Comparison of ENCODE assay signal across 8 mouse cellular contexts in genomic region chr1:134493956-134494355, GRCm38 (mm10). TPM values are rescaled to one million over a fixed set of nuclear protein-coding genes. Genes with fewer than 3 reads are reported as not detected.
DNase-seq lines count a peak whose midpoint lies in the region; ATAC-seq and TF ChIP-seq lines count a peak whose summit lies in the region.

No protein-coding gene starts in this region.

- H3K4me3 ChIP-seq in kidney, embryonic 14.5 days (ENCODE audit: low read length), result peak overlapping the region; percentile 73
- H3K4me3 ChIP-seq in embryonic facial prominence, embryonic 10.5 days, result peak overlapping the region; percentile 82
- peak overlapping the region; percentile 89 for H3K4me3 ChIP-seq in intestine, embryonic 14.5 days (ENCODE audit: low read depth, low read length)
- H3K4me3 ChIP-seq in midbrain, postnatal 0 days (ENCODE audit: low read depth, low read length), result peak overlapping the region; percentile 83

- DNase-seq in kidney, postnatal 10 days, result no peak
- no peak for DNase-seq in embryonic facial prominence, embryonic 10.5 days (ENCODE audit: low spot score)
- no peak for DNase-seq in intestine, embryonic 14.5 days (ENCODE audit: low spot score)
- DNase-seq in midbrain, postnatal 0 days (ENCODE audit: low spot score), result peak; percentile 14
- no peak for DNase-seq in T-cell, adult 2 months (ENCODE audit: low spot score)
- DNase-seq in spleen, postnatal 10 days (ENCODE audit: low spot score in 2 of 2), result no peak
- DNase-seq in embryo, embryonic 9.5 days (ENCODE audit: extremely low spot score), result no peak

- H3K27me3 ChIP-seq in kidney, embryonic 14.5 days (ENCODE audit: control insufficient read depth, insufficient read depth, low read length), result no peaks in the 10 kb centered on the region
- H3K27me3 ChIP-seq in embryonic facial prominence, embryonic 10.5 days (replicated peaks; ENCODE audit: low read depth, poor library complexity, severe bottlenecking), result no peaks in the 10 kb centered on the region
- H3K27me3 ChIP-seq in intestine, embryonic 14.5 days (replicated peaks; ENCODE audit: control insufficient read depth, insufficient read depth, low read length), result no peaks in the 10 kb centered on the region
- H3K27me3 ChIP-seq in midbrain, postnatal 0 days (ENCODE audit: insufficient read depth, low read length), result no peaks in the 10 kb centered on the region

- peak overlapping the region; percentile 73 for H3K9ac ChIP-seq in kidney, embryonic 14.5 days (ENCODE audit: low read depth, low read length)
- peak overlapping the region; percentile 67 for H3K9ac ChIP-seq in intestine, embryonic 14.5 days (ENCODE audit: low read length)
- H3K9ac ChIP-seq in midbrain, postnatal 0 days (replicated peaks; ENCODE audit: low read length, poor library complexity, severe bottlenecking), result peak overlapping the region; percentile 73

- no peaks in the 10 kb centered on the region for H3K9me3 ChIP-seq in kidney, embryonic 14.5 days (ENCODE audit: control insufficient read depth, low read length)
- H3K9me3 ChIP-seq in embryonic facial prominence, embryonic 10.5 days, result no peaks in the 10 kb centered on the region
- no peaks in the 10 kb centered on the region for H3K9me3 ChIP-seq in intestine, embryonic 14.5 days (ENCODE audit: control insufficient read depth, low read length)
- no peaks in the 10 kb centered on the region for H3K9me3 ChIP-seq in midbrain, postnatal 0 days (ENCODE audit: low read length)

- H3K36me3 ChIP-seq in kidney, embryonic 14.5 days (ENCODE audit: control insufficient read depth, insufficient read depth, low read length), result peaks cover 18% of the 10 kb centered on the region
- peaks cover 30% of the 10 kb centered on the region for H3K36me3 ChIP-seq in embryonic facial prominence, embryonic 10.5 days (replicated peaks)
- peaks cover 16% of the 10 kb centered on the region for H3K36me3 ChIP-seq in intestine, embryonic 14.5 days (ENCODE audit: control insufficient read depth, insufficient read depth, low read length)
- H3K36me3 ChIP-seq in midbrain, postnatal 0 days (ENCODE audit: insufficient read depth, low read length), result peaks cover 19% of the 10 kb centered on the region

- 0 out of 2 replicates have a peak, but pooled peaks have one; percentile 0 for ATAC-seq in kidney, embryonic 14.5 days (ENCODE audit: low FRiP score, low TSS enrichment)
- ATAC-seq in intestine, embryonic 14.5 days (replicated peaks; ENCODE audit: low FRiP score, low TSS enrichment, low read depth), result peak; percentile 6; the same call in 1 of the 2 replicates
- ATAC-seq in midbrain, postnatal 0 days (ENCODE audit: low FRiP score), result 0 out of 2 replicates have a peak, but pooled peaks have one; percentile 4

- TF ChIP-seq CTCF in midbrain, postnatal 0 days (IDR thresholded peaks at IDR 0.05), result no peak

- H3K27ac ChIP-seq in kidney, embryonic 14.5 days (ENCODE audit: low read depth, low read length), result peak overlapping the region; percentile 92; the same call in 1 of the 2 replicates
- H3K27ac ChIP-seq in embryonic facial prominence, embryonic 10.5 days (replicated peaks), result peak overlapping the region; percentile 88
- H3K27ac ChIP-seq in intestine, embryonic 14.5 days (ENCODE audit: low read depth), result peak overlapping the region; percentile 90
- peak overlapping the region; percentile 90 for H3K27ac ChIP-seq in midbrain, postnatal 0 days (ENCODE audit: low read depth, low read length)

- WGBS in kidney, embryonic 14.5 days, result 23% methylated on average over 5 of the region's 5 CpGs
- 27% methylated on average over 5 of the region's 5 CpGs for WGBS in embryonic facial prominence, embryonic 10.5 days
- WGBS in intestine, embryonic 14.5 days, result 28% methylated on average over 5 of the region's 5 CpGs
- 23% methylated on average over 5 of the region's 5 CpGs for WGBS in midbrain, postnatal 0 days

- peak overlapping the region; percentile 51 for H3K4me2 ChIP-seq in kidney, embryonic 14.5 days (replicated peaks; ENCODE audit: low read depth, low read length)
- H3K4me2 ChIP-seq in intestine, embryonic 14.5 days (ENCODE audit: low read length), result peak overlapping the region; percentile 81
- peak overlapping the region; percentile 69 for H3K4me2 ChIP-seq in midbrain, postnatal 0 days (ENCODE audit: low read depth, low read length, poor library complexity, severe bottlenecking)

- peaks cover 4% of the 10 kb centered on the region for H3K4me1 ChIP-seq in kidney, embryonic 14.5 days (ENCODE audit: control insufficient read depth, insufficient read depth, low read length)
- peaks cover 17% of the 10 kb centered on the region for H3K4me1 ChIP-seq in embryonic facial prominence, embryonic 10.5 days
- H3K4me1 ChIP-seq in intestine, embryonic 14.5 days (replicated peaks; ENCODE audit: control insufficient read depth, insufficient read depth, low read length), result peaks cover 16% of the 10 kb centered on the region
- no peaks in the 10 kb centered on the region for H3K4me1 ChIP-seq in midbrain, postnatal 0 days (ENCODE audit: insufficient read depth, low read length)

RNA-seq across cellular contexts. Expression of gene Rabif, which starts 0.5 kb away (rescaled TPM):
- 38.0 and 46.3 TPM in 2 replicates for polyA plus RNA-seq in kidney, embryonic 14.5 days (2014; fragmentation: Nextera tagmentation; extraction: Ambion mirVana)
- polyA plus RNA-seq in embryonic facial prominence, embryonic 10.5 days (2016; fragmentation: Nextera tagmentation; extraction: Ambion mirVana), result 40.9 and 41.8 TPM in 2 replicates
- 41.8 and 48.0 TPM in 2 replicates for polyA plus RNA-seq in intestine, embryonic 14.5 days (2014; fragmentation: Nextera tagmentation; extraction: Ambion mirVana)
- 37.6 and 45.1 TPM in 2 replicates for total RNA-seq in midbrain, postnatal 0 days (2014; rRNA removed)
- 79.0 and 79.5 TPM in 2 replicates for polyA plus RNA-seq in midbrain, postnatal 0 days (2015; fragmentation: Nextera tagmentation; extraction: Ambion mirVana)

RNA-seq across cellular contexts. Expression of gene Klhl12, which starts 38.6 kb away (rescaled TPM):
- 17.3 and 27.8 TPM in 2 replicates for polyA plus RNA-seq in kidney, embryonic 14.5 days (2014; fragmentation: Nextera tagmentation; extraction: Ambion mirVana)
- 39.1 and 42.6 TPM in 2 replicates for polyA plus RNA-seq in embryonic facial prominence, embryonic 10.5 days (2016; fragmentation: Nextera tagmentation; extraction: Ambion mirVana)
- 18.9 and 25.7 TPM in 2 replicates for polyA plus RNA-seq in intestine, embryonic 14.5 days (2014; fragmentation: Nextera tagmentation; extraction: Ambion mirVana)
- total RNA-seq in midbrain, postnatal 0 days (2014; rRNA removed), result 26.4 and 42.7 TPM in 2 replicates
- polyA plus RNA-seq in midbrain, postnatal 0 days (2015; fragmentation: Nextera tagmentation; extraction: Ambion mirVana), result 33.9 and 35.3 TPM in 2 replicates

RNA-seq across cellular contexts. Expression of gene Mgat4e, which starts 55.5 kb away (rescaled TPM):
- polyA plus RNA-seq in kidney, embryonic 14.5 days (2014; fragmentation: Nextera tagmentation; extraction: Ambion mirVana), result not detected in 2 replicates
- not detected in 2 replicates for polyA plus RNA-seq in embryonic facial prominence, embryonic 10.5 days (2016; fragmentation: Nextera tagmentation; extraction: Ambion mirVana)
- polyA plus RNA-seq in intestine, embryonic 14.5 days (2014; fragmentation: Nextera tagmentation; extraction: Ambion mirVana), result not detected in 2 replicates
- not detected in 2 replicates for total RNA-seq in midbrain, postnatal 0 days (2014; rRNA removed)
- not detected in 2 replicates for polyA plus RNA-seq in midbrain, postnatal 0 days (2015; fragmentation: Nextera tagmentation; extraction: Ambion mirVana)
